ENCODE assay signal across 23 mouse cellular contexts in the genomic region with DNA sequence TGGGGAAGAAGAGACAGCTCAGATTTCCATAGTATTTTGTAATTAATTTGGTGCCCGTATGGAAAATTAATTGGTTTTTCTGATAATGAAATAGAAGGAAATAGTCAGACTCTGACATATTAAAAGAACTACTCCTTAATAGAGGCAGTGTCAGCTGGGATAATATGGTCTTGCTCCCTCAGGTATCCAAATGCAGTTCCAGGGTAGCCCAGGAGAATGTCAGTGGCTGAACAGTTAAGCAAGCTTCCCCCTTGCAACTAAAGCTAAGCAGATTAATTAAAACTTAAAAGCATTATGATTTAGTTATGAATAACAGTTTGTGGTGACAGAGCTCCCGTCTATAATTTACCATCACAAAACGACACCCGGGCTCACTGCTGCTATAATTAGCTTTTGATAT.
"Had no signal": no experiment of that assay in that cellular context is flagged by ENCODE, and none has a peak within 500 bp of the region (broad histone marks: within the 10 kb centered on the region; RNA-seq: fewer than 3 reads in every experiment).

No protein-coding gene starts in this region.

- H3K4me2 ChIP-seq: heart, embryonic 11.5 days; heart, embryonic 13.5 days; heart, embryonic 15.5 days; limb, embryonic 12.5 days; liver, embryonic 11.5 days; liver, embryonic 13.5 days had no signal

- H3K4me3 ChIP-seq: heart, adult 2 months; heart, embryonic 13.5 days; heart, embryonic 15.5 days; layer of hippocampus, adult 2 months; left cerebral cortex, adult 2 months; limb, embryonic 10.5 days; limb, embryonic 12.5 days; liver, embryonic 13.5 days had no signal

- DNase-seq: gastrocnemius, postnatal 14 days; gastrocnemius, postnatal 36 days; heart, adult 11 months; heart, adult 2 months; heart, postnatal 14 days; heart, postnatal 36 days; kidney, adult 11 months; kidney, adult 2 months; kidney, postnatal 10 days; kidney, postnatal 25 days; kidney, postnatal 4 days; liver; liver, embryonic 13.5 days had no signal

- H3K27ac ChIP-seq: heart, adult 2 months; heart, embryonic 13.5 days; heart, embryonic 15.5 days; hindbrain, postnatal 0 days; layer of hippocampus, adult 2 months; left cerebral cortex, adult 2 months; limb, embryonic 10.5 days; limb, embryonic 12.5 days; liver, embryonic 13.5 days had no signal

- H3K9me3 ChIP-seq: heart, embryonic 13.5 days; heart, embryonic 15.5 days; limb, embryonic 10.5 days; limb, embryonic 12.5 days; liver, embryonic 13.5 days had no signal

- H3K9ac ChIP-seq: heart, embryonic 13.5 days; heart, embryonic 15.5 days; limb, embryonic 12.5 days; liver, embryonic 13.5 days had no signal

- H3K4me1 ChIP-seq: heart, embryonic 13.5 days; heart, embryonic 15.5 days; limb, embryonic 10.5 days; limb, embryonic 12.5 days; liver, embryonic 13.5 days had no signal

- H3K36me3 ChIP-seq: heart, embryonic 13.5 days; heart, embryonic 15.5 days; limb, embryonic 10.5 days; limb, embryonic 12.5 days; liver, embryonic 13.5 days had no signal

- ATAC-seq: hindbrain, postnatal 0 days; intestine, embryonic 16.5 days had no signal

- H3K27me3 ChIP-seq: heart, embryonic 13.5 days; heart, embryonic 15.5 days; limb, embryonic 12.5 days; liver, embryonic 13.5 days had no signal
